Mouse (Mus musculus): Measurements from ENCODE around the gene Unc13c.

DNA sequence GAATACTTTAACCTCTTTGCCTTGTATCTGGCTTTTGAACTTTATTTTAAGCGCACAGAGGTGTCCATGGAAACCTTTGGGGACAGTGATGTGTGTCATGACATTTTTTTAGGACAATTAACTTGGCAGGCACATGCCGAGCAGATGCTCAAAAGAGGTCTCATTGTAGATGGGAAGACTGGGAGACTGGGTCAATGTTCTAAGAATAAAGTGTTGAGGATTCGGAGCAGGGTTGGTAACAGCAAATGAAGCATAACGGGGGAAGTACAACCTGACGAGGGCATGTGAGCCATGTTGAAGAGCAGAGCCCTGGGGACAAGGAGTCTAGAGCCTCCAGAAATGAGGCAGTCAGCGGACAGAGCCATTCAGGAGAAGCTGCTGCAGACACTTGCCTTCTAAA lies 6.3 kb downstream of the Unc13c start:
- no peak for TF ChIP-seq CTCF (IDR thresholded peaks at IDR 0.05; ENCODE audit: low read depth, low read length)
- TF ChIP-seq POLR2A (IDR thresholded peaks at IDR 0.05; ENCODE audit: extremely low read depth, insufficient read depth, low read length), result no peak
